30 mouse cellular contexts compared by ENCODE assay signal in the genomic region with DNA sequence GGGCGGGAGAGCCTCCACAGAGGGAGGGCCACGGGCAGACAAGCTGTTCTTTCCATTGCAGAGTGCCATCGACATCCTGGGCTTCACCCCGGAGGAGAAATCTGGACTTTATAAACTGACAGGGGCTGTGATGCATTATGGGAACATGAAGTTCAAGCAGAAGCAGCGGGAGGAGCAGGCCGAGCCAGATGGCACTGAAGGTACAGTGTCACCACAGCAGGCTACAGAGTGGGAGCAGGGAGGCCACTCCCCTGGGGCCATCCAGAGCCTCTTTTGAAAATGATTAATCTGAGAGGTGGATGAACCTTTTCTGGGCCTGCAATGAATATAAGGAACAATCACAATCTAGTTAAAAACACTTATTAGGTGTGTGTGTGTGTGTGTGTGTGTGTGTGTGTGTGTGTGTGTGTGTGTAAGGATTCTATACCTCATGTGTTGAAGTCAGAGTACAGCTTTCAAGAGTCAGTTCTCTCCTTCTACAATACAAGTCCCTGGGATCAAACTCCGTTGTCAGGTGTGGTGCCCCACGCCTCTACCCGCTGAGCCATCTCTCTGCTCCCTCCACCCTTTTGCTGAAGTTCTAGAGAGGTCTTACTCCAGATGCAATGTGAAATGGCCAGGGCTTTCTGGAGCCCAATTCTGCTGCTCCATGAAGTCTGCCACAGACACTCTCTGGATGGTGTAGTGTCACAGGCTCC. TPM values are rescaled to one million over a fixed set of nuclear protein-coding genes. Genes with fewer than 3 reads are reported as not detected.
DNase-seq lines count a peak whose midpoint lies in the region; ATAC-seq lines count a peak whose summit lies in the region.
"Had no signal": no experiment of that assay in that cellular context is flagged by ENCODE, and none has a peak within 500 bp of the region (broad histone marks: within the 10 kb centered on the region; RNA-seq: fewer than 3 reads in every experiment).

No protein-coding gene starts in this region.

- no peak overlapping the region for H3K9ac ChIP-seq in forebrain, embryonic 11.5 days (ENCODE audit: low read length)
- no peak overlapping the region for H3K9ac ChIP-seq in forebrain, embryonic 15.5 days (replicated peaks)
- H3K9ac ChIP-seq in intestine, embryonic 16.5 days (ENCODE audit: low read depth, low read length) = no peak overlapping the region
- H3K9ac ChIP-seq: forebrain, embryonic 12.5 days; hindbrain, embryonic 12.5 days; limb, embryonic 15.5 days; midbrain, embryonic 12.5 days; neural tube, embryonic 13.5 days had no signal

- H3K9me3 ChIP-seq in forebrain, embryonic 11.5 days (ENCODE audit: control insufficient read depth, low read length) = no peaks in the 10 kb centered on the region
- H3K9me3 ChIP-seq in forebrain, embryonic 15.5 days = no peaks in the 10 kb centered on the region
- no peaks in the 10 kb centered on the region for H3K9me3 ChIP-seq in intestine, embryonic 16.5 days (ENCODE audit: control insufficient read depth, low read length)
- H3K9me3 ChIP-seq: forebrain, embryonic 12.5 days; hindbrain, embryonic 12.5 days; limb, embryonic 10.5 days; limb, embryonic 15.5 days; midbrain, embryonic 12.5 days; neural tube, embryonic 13.5 days had no signal

- peaks cover 14% of the 10 kb centered on the region for H3K27me3 ChIP-seq in forebrain, embryonic 11.5 days (ENCODE audit: control insufficient read depth, insufficient read depth, low read length)
- peaks cover 18% of the 10 kb centered on the region; the same call in 1 of the 2 replicates for H3K27me3 ChIP-seq in forebrain, embryonic 15.5 days
- H3K27me3 ChIP-seq in intestine, embryonic 16.5 days (replicated peaks; ENCODE audit: control insufficient read depth, insufficient read depth, low read length) = peaks cover 9% of the 10 kb centered on the region

- H3K36me3 ChIP-seq in forebrain, embryonic 11.5 days (ENCODE audit: control insufficient read depth, insufficient read depth, low read length) = no peaks in the 10 kb centered on the region
- no peaks in the 10 kb centered on the region for H3K36me3 ChIP-seq in forebrain, embryonic 15.5 days
- no peaks in the 10 kb centered on the region for H3K36me3 ChIP-seq in intestine, embryonic 16.5 days (ENCODE audit: control insufficient read depth, insufficient read depth, low read length)
- H3K36me3 ChIP-seq: forebrain, embryonic 12.5 days; hindbrain, embryonic 12.5 days; limb, embryonic 10.5 days; limb, embryonic 15.5 days; midbrain, embryonic 12.5 days; neural tube, embryonic 13.5 days had no signal

- no peak overlapping the region for H3K4me2 ChIP-seq in forebrain, embryonic 11.5 days (ENCODE audit: low read depth, low read length, severe bottlenecking)
- no peak overlapping the region for H3K4me2 ChIP-seq in forebrain, embryonic 15.5 days (replicated peaks)
- no peak overlapping the region for H3K4me2 ChIP-seq in intestine, embryonic 16.5 days (ENCODE audit: low read depth, low read length)
- H3K4me2 ChIP-seq: forebrain, embryonic 12.5 days; hindbrain, embryonic 12.5 days; limb, embryonic 15.5 days; midbrain, embryonic 12.5 days; neural tube, embryonic 13.5 days had no signal

- H3K4me1 ChIP-seq in forebrain, embryonic 11.5 days (replicated peaks; ENCODE audit: control insufficient read depth, insufficient read depth, low read length) = no peaks in the 10 kb centered on the region
- H3K4me1 ChIP-seq in forebrain, embryonic 15.5 days = no peaks in the 10 kb centered on the region
- peaks cover 7% of the 10 kb centered on the region for H3K4me1 ChIP-seq in intestine, embryonic 16.5 days (ENCODE audit: control insufficient read depth, insufficient read depth, low read length)
- H3K4me1 ChIP-seq: limb, embryonic 15.5 days; midbrain, embryonic 12.5 days; neural tube, embryonic 13.5 days had no signal

- H3K27ac ChIP-seq in forebrain, embryonic 11.5 days (ENCODE audit: low read depth, low read length) = no peak overlapping the region
- H3K27ac ChIP-seq in forebrain, embryonic 15.5 days (replicated peaks) = no peak overlapping the region
- no peak overlapping the region for H3K27ac ChIP-seq in intestine, embryonic 16.5 days (ENCODE audit: low read length)
- H3K27ac ChIP-seq: forebrain, embryonic 12.5 days; hindbrain, embryonic 12.5 days; hindbrain, postnatal 0 days; limb, embryonic 10.5 days; limb, embryonic 15.5 days; midbrain, embryonic 12.5 days; neural tube, embryonic 13.5 days had no signal

- no peak for ATAC-seq in forebrain, embryonic 11.5 days (replicated peaks; ENCODE audit: low FRiP score)
- ATAC-seq in forebrain, embryonic 15.5 days (replicated peaks) = no peak
- peak; percentile 83 for ATAC-seq in intestine, embryonic 16.5 days
- ATAC-seq: activated CD4-positive, CD25-positive, alpha-beta regulatory T cell, adult 4 months; CD4-positive, CD25-positive, alpha-beta regulatory T cell, adult 4 months had no signal

- 62% methylated on average over 9 of the region's 9 CpGs for WGBS in forebrain, embryonic 11.5 days
- 61% methylated on average over 9 of the region's 9 CpGs for WGBS in forebrain, embryonic 15.5 days
- 40% methylated on average over 9 of the region's 9 CpGs for WGBS in intestine, embryonic 16.5 days

- peak; percentile 46 for DNase-seq in forebrain, embryonic 11.5 days (ENCODE audit: low spot score)
- peak; percentile 19 to 57 for DNase-seq in kidney, postnatal 25 days
- DNase-seq in kidney, adult 18-20 months = no peak
- DNase-seq in MN1 (ENCODE audit: low spot score) = peak; percentile 34
- DNase-seq in T-cell, adult 2 months (ENCODE audit: low spot score) = no peak
- DNase-seq: adrenal gland, adult 2 months; cerebellum, adult 11-12 months; cerebellum, adult 9-11 months; embryo, embryonic 11 days; gastrocnemius, postnatal 10 days; heart, postnatal 14 days; kidney, adult 11 months; layer of hippocampus, adult 9-11 months; lung, postnatal 36 days; right cerebral cortex, postnatal 25 days; thymus, postnatal 14 days had no signal

- H3K4me3 ChIP-seq in forebrain, embryonic 11.5 days (ENCODE audit: low read depth, low read length) = no peak overlapping the region
- no peak overlapping the region for H3K4me3 ChIP-seq in forebrain, embryonic 15.5 days
- no peak overlapping the region for H3K4me3 ChIP-seq in intestine, embryonic 16.5 days (ENCODE audit: low read length)
- H3K4me3 ChIP-seq: erythroblast, embryonic 14.5 days; forebrain, embryonic 12.5 days; hindbrain, embryonic 12.5 days; limb, embryonic 10.5 days; limb, embryonic 15.5 days; midbrain, embryonic 12.5 days; neural tube, embryonic 13.5 days had no signal

RNA-seq across cellular contexts. Expression of gene Myh3, which starts 8.5 kb away (rescaled TPM):
- 0.48 and 0.59 TPM in 2 replicates for polyA plus RNA-seq in forebrain, embryonic 11.5 days (2014; fragmentation: Nextera tagmentation; extraction: Ambion mirVana)
- 0.08 and 0.48 TPM in 2 replicates for polyA plus RNA-seq in forebrain, embryonic 15.5 days (2015; fragmentation: Nextera tagmentation; extraction: Ambion mirVana)
- 0.50 and 1.1 TPM in 2 replicates for polyA plus RNA-seq in intestine, embryonic 16.5 days (2015; fragmentation: Nextera tagmentation; extraction: Ambion mirVana)
- polyA plus RNA-seq: adrenal gland, adult 2 months; erythroblast, embryonic 14.5 days; gonadal fat pad, adult 2 months; urinary bladder, adult 2 months had no signal

RNA-seq across cellular contexts. Expression of gene Sco1, which starts 34.1 kb away (rescaled TPM):
- polyA plus RNA-seq in forebrain, embryonic 11.5 days (2014; fragmentation: Nextera tagmentation; extraction: Ambion mirVana) = 19.7 and 21.9 TPM in 2 replicates
- 14.7 and 15.5 TPM in 2 replicates for polyA plus RNA-seq in forebrain, embryonic 15.5 days (2015; fragmentation: Nextera tagmentation; extraction: Ambion mirVana)
- polyA plus RNA-seq in intestine, embryonic 16.5 days (2015; fragmentation: Nextera tagmentation; extraction: Ambion mirVana) = 17.7 and 18.6 TPM in 2 replicates

RNA-seq across cellular contexts. Expression of gene Adprm, which starts 34.2 kb away (rescaled TPM):
- polyA plus RNA-seq in forebrain, embryonic 11.5 days (2014; fragmentation: Nextera tagmentation; extraction: Ambion mirVana) = 30.7 and 31.9 TPM in 2 replicates
- 34.2 and 34.9 TPM in 2 replicates for polyA plus RNA-seq in forebrain, embryonic 15.5 days (2015; fragmentation: Nextera tagmentation; extraction: Ambion mirVana)
- 20.8 and 22.1 TPM in 2 replicates for polyA plus RNA-seq in intestine, embryonic 16.5 days (2015; fragmentation: Nextera tagmentation; extraction: Ambion mirVana)

Comparison
In these comparisons a context has a peak if more than half of its experiments do, and no peak if none do; other contexts are left out.
1. DNase-seq: peak in forebrain, embryonic 11.5 days (single experiment), kidney, postnatal 25 days (2 of 2) and MN1 (single experiment); none in kidney, adult 18-20 months (single experiment) and T-cell, adult 2 months (single experiment).